Mouse (Mus musculus) megakaryocyte, embryonic 14.5 days (primary cell): ENCODE measurements at regions not wholly inside any gene's neighbourhood (a gene's known extent, or its start where the extent isn't known, plus 50 kb on each side); places are given as distances from the start of the nearest gene placed in this dataset.

Experiments
- FLI1 ChIP-seq: IDR thresholded peaks from 2 replicates; pipeline ENCODE4 v1.6.1; 2012; ENCODE audit warnings: low read length, inconsistent platforms, mixed read lengths
- GATA1 ChIP-seq: IDR thresholded peaks from 3 replicates; pipeline ENCODE4 v1.6.1; 2012; ENCODE audit warnings: mixed read lengths, low read length, inconsistent platforms, borderline replicate concordance

DNA sequence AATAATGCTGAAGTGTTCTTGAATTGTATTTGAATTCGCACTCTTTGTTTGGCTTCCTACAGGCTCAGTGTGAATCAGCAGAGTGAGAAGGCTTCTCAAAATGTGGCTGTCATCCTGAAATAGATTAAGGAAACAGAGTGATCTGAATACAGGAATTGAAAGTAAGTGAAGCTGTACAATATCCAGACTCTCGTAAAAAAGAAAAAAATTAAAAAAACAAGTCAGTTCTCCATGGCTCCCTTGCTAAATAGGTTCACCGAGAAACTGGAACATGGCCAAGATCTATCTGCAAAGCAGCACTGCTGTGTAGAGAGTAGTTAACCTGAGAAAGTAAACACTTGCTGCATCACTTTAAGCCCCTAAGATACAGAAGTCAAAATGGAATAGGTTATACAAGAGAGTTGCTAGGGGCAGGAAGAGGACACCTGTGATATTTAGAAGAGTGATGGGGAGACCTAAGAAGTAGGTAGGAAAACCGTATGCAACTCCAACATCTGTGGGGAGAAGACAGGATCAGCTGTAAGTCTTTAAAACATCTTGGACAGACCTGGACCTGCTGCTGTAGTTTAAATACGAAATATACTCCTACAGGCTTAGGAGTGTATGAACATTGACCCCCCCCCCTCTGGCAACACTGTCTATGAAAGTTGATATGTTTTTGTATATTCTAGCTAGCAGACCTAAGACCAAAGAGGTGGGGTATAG lies 423.3 kb downstream of the Basp1 start:
- TF ChIP-seq FLI1: no peak
- no peak for TF ChIP-seq GATA1
